Mouse (Mus musculus): ENCODE data around the gene Pin1.

- TF ChIP-seq GATA1 (IDR thresholded peaks at IDR 0.05; ENCODE audit: low read length): no peak
- TF ChIP-seq TAL1 (IDR thresholded peaks at IDR 0.05; ENCODE audit: low read length): no peak
Measured at GRCm38 (mm10) chr9:20606269-20606668, 45.6 kb upstream of the Pin1 start.
